Mouse (Mus musculus) kidney, embryonic 14.5 days (tissue): ENCODE measurements at regions not wholly inside any gene's neighbourhood (a gene's known extent, or its start where the extent isn't known, plus 50 kb on each side); places are given as distances from the start of the nearest gene placed in this dataset.

Experiments
- ATAC-seq: fragments of 200-750 bp; cut with Nextera tagmentation; 2 replicates; pipeline ENCODE4 v1.8.0; 2017; ENCODE audit warnings: moderate number of reproducible peaks, mild to moderate bottlenecking, moderate TSS enrichment, moderate library complexity; ENCODE audit not compliant: low FRiP score, low TSS enrichment
- H3K27ac ChIP-seq: fragments of 300-500 bp; sonication (generic); 2 replicates; pipeline ENCODE4 v1.5.1; 2014; ENCODE audit warnings: low read depth, mild to moderate bottlenecking, low read length, moderate library complexity, mixed read lengths
- H3K27me3 ChIP-seq: fragments of 300-500 bp; sonication (generic); 2 replicates; pipeline ENCODE4 v1.6.1; 2014; ENCODE audit warnings: mild to moderate bottlenecking, low read length; ENCODE audit not compliant: control insufficient read depth, insufficient read depth
- H3K36me3 ChIP-seq: fragments of 300-500 bp; sonication (generic); 2 replicates; pipeline ENCODE4 v1.6.1; 2014; ENCODE audit warnings: low read length, mixed read lengths; ENCODE audit not compliant: control insufficient read depth, insufficient read depth
- H3K4me1 ChIP-seq: fragments of 300-500 bp; sonication (generic); 2 replicates; pipeline ENCODE4 v1.6.1; 2014; ENCODE audit warnings: low read length, mixed read lengths; ENCODE audit not compliant: control insufficient read depth, insufficient read depth
- H3K4me2 ChIP-seq: fragments of 300-500 bp; sonication (generic); replicated peaks from 2 replicates; pipeline ENCODE4 v1.6.1; 2014; ENCODE audit warnings: low read depth, mild to moderate bottlenecking, low read length
- H3K4me3 ChIP-seq: fragments of 300-500 bp; sonication (generic); 2 replicates; pipeline ENCODE4 v1.5.1; 2014; ENCODE audit warnings: mild to moderate bottlenecking, low read length
- H3K9ac ChIP-seq: fragments of 300-500 bp; sonication (generic); 2 replicates; pipeline ENCODE4 v1.6.1; 2014; ENCODE audit warnings: low read depth, mild to moderate bottlenecking, low read length, moderate library complexity
- H3K9me3 ChIP-seq: fragments of 300-500 bp; sonication (generic); 2 replicates; pipeline ENCODE4 v1.6.1; 2016; ENCODE audit warnings: low read length; ENCODE audit not compliant: control insufficient read depth
- WGBS: fragments of 180-500 bp; shearing (Covaris S2); extraction: QIAGEN DNeasy Blood & Tissue Kit; methylation state at CpG from one replicate; pipeline ENCODE4 v1.1.7; 2014; 5-methylcytosine and 5-hydroxymethylcytosine counted together

DNA sequence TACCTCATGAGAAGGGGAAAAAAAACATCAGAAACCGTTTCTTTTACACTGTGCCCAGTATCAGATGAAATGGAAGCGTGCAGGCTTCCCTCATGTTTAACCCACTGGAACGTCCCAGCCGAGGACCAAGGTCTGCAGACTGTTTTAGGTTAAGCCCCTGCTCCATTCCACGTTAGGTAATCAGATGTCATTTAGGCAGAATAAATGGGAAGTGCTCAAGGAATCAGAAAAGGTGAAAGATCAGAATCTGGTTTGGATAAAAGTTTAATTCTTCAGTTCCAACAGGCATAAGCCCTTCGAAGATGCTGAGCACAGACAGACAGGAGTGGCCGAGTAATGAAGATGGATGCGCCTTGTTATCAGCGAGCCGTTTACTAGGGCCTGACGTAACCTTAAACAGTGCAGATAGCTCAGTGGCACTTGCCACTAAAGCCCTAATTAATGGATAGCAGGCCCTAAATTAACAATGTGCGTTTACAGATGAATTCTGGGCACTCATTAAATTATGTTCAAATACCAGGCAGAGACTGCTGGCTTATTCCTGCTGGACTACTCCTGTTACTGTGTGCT, 193.5 kb downstream of the Lmo4 start:
- Histone ChIP-seq H3K9ac (no peak overlapping the region), H3K9me3 (no peaks in the 10 kb centered on the region), H3K36me3 (no peaks in the 10 kb centered on the region), H3K4me1 (peaks cover 22% of the 10 kb centered on the region), H3K4me2 (no peak overlapping the region), H3K4me3 (no peak overlapping the region), H3K27me3 (no peaks in the 10 kb centered on the region), H3K27ac (no peak overlapping the region)
- WGBS, result 26% methylated on average over 12 of the region's 12 CpGs
- ATAC-seq, result peak; percentile 49; the same call in 1 of the 2 replicates

DNA sequence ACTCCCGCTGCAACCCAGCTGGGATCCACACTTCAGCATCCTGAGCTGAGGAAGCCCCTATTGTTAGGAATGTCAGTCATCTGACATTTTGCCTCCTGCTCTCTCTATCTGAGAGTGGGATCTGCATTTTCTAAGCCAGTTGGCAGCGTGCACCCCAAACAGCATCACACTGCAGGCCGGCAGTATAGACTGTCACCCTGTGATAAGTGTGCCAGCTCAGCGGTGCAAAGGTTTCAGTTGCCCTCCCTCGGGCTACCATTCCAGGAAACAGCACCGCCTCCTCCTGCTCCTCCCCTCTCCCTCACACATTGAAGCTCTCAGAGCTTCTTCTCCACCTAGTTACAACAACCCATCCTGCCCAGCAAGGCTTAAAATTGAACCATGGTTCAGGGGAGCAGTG, 194.5 kb downstream of the Lmo4 start:
- H3K4me3 ChIP-seq, result no peak overlapping the region

DNA sequence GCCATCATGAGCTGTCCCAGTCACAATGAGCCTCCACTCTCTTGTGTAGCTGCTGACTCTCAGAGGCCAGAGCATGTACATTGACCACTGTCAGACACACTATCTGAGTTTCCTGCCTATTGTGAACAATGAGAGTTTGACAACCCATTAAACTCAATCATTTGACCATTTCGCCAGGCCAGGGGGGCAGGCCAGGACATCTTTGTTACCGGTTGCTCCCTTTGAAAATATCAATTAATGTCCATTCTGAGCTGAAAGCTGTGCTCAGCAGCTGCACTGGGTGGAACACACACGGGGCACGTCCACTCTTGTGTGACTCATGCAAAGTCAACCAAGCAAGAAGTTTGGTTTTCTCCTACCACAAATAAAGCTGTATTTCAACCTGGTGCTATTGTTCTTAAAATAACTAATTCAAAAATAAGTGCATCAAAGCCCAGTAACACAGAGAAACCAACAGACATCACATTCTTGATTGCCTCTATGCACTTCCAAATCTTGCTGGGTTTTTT, 197.9 kb downstream of the Lmo4 start:
- Histone ChIP-seq H3K36me3 (no peaks in the 10 kb centered on the region), H3K9ac (no peak overlapping the region), H3K4me3 (no peak overlapping the region), H3K9me3 (no peaks in the 10 kb centered on the region), H3K27ac (no peak overlapping the region), H3K4me2 (no peak overlapping the region), H3K27me3 (no peaks in the 10 kb centered on the region), H3K4me1 (peaks cover 16% of the 10 kb centered on the region)
- WGBS, result 45% methylated on average over 4 of the region's 4 CpGs
- no peak; the same call in 1 of the 2 replicates for ATAC-seq

More for the DNA sequence above, 194.5 kb downstream of the Lmo4 start:
- no peak for ATAC-seq
- Histone ChIP-seq H3K4me1 (peaks cover 22% of the 10 kb centered on the region), H3K9ac (no peak overlapping the region), H3K36me3 (no peaks in the 10 kb centered on the region), H3K27me3 (no peaks in the 10 kb centered on the region), H3K4me2 (no peak overlapping the region), H3K27ac (no peak overlapping the region), H3K9me3 (no peaks in the 10 kb centered on the region)
- 22% methylated on average over 6 of the region's 6 CpGs for WGBS

DNA sequence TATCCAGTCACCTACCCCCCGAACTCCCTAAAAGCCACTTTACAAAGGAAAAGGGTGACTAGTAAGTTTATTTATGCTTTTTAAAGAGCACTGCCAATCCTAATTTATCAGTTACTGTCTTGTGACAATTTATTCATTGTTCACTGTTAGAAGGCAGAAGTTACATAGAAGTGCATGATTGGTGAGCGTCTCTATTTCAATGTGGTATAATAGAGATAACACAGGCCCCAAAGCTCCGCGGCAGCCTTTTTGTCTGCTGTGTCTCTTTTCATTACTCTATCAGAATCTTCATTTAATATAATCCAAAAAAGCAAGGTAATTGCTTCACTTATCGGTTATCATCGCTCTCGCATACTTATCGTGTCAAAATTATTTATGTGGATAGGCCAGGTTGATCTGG, 207.1 kb downstream of the Lmo4 start:
- no peaks in the 10 kb centered on the region for H3K36me3 ChIP-seq
- H3K4me1 ChIP-seq, result no peaks in the 10 kb centered on the region
- WGBS, result 94% methylated on average over 8 of the region's 8 CpGs

DNA sequence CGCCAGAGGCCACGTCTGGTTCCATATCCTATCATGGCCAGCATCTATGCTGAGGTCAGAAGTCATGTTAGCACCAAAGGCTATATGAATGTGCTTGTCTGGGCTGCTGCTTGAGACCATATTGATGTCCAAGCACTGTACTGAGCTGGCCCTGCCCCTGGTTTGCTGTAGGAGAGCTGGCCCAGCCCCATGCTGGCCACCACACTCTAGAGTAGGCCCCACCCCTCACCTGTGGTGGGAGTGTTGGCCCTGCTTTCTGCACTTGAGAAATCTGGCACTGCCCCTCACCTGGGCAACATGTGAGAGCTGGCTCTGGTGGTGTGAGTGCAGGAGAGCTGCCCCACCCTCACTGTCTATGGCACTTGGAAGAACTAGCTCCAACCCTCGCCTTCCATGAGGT, 210.0 kb downstream of the Lmo4 start:
- H3K9ac ChIP-seq, result no peak overlapping the region
- no peaks in the 10 kb centered on the region for H3K4me1 ChIP-seq
- 89% methylated on average over 3 of the region's 3 CpGs for WGBS
- no peak overlapping the region for H3K4me2 ChIP-seq
- ATAC-seq, result peak; percentile 55; the same call in 1 of the 2 replicates
- H3K4me3 ChIP-seq, result no peak overlapping the region
- H3K36me3 ChIP-seq, result no peaks in the 10 kb centered on the region
- H3K27me3 ChIP-seq, result no peaks in the 10 kb centered on the region
- H3K9me3 ChIP-seq, result no peaks in the 10 kb centered on the region
- H3K27ac ChIP-seq, result no peak overlapping the region

More for the DNA sequence above, 207.1 kb downstream of the Lmo4 start:
- ATAC-seq, result no peak
- H3K27me3 ChIP-seq, result no peaks in the 10 kb centered on the region
- no peak overlapping the region for H3K27ac ChIP-seq
- no peak overlapping the region for H3K9ac ChIP-seq
- no peaks in the 10 kb centered on the region for H3K9me3 ChIP-seq
- H3K4me2 ChIP-seq, result no peak overlapping the region
- H3K4me3 ChIP-seq, result no peak overlapping the region

DNA sequence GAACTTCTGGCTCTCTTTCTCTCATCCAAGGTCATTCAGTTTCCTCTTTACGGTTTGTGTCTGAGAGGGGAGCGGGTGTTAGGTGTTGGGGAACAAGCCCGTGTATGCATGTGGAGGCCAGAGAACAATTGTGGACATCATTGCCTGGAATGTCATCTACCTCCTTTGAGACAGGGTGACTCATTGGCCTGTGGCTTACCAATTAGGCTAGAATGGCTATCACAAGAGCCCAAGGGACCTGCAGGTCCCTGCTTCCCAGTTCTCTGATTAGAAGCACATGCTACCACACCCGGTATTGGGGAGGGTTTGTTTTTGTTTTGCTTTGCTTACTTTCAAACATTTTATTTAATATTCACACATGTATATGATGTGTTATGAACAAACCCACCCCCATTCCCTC, 216.0 kb downstream of the Lmo4 start:
- H3K36me3 ChIP-seq, result no peaks in the 10 kb centered on the region
- H3K4me2 ChIP-seq, result no peak overlapping the region
- H3K27ac ChIP-seq, result no peak overlapping the region
- no peak overlapping the region for H3K4me3 ChIP-seq
- H3K9me3 ChIP-seq, result no peaks in the 10 kb centered on the region
- no peaks in the 10 kb centered on the region for H3K4me1 ChIP-seq
- 92% methylated on average over 4 of the region's 4 CpGs for WGBS
- H3K27me3 ChIP-seq, result no peaks in the 10 kb centered on the region
- no peak for ATAC-seq
- H3K9ac ChIP-seq, result no peak overlapping the region

DNA sequence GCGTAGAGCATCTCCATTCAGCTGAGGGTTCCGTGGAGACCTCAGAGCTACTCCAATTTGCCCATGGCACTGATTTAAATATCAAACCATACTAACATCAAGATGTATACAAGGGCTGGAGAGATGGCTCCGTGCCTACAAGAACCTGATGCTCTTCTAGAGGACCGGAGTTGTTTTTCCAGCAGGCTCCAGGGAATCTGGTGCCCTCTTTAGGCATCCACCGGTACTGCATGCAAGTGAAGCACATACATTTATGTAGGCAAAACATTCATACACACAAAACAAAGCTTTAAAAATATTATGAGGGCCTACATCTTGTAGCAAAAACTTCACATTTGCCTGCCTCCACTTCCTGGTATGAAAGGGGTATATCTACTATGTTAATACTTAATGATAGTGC, 217.0 kb downstream of the Lmo4 start:
- Histone ChIP-seq H3K9me3 (no peaks in the 10 kb centered on the region), H3K36me3 (no peaks in the 10 kb centered on the region), H3K27ac (no peak overlapping the region), H3K4me2 (no peak overlapping the region), H3K4me3 (no peak overlapping the region), H3K27me3 (no peaks in the 10 kb centered on the region), H3K9ac (no peak overlapping the region), H3K4me1 (no peaks in the 10 kb centered on the region)
- ATAC-seq, result no peak
- 95% methylated on average over 5 of the region's 5 CpGs for WGBS

DNA sequence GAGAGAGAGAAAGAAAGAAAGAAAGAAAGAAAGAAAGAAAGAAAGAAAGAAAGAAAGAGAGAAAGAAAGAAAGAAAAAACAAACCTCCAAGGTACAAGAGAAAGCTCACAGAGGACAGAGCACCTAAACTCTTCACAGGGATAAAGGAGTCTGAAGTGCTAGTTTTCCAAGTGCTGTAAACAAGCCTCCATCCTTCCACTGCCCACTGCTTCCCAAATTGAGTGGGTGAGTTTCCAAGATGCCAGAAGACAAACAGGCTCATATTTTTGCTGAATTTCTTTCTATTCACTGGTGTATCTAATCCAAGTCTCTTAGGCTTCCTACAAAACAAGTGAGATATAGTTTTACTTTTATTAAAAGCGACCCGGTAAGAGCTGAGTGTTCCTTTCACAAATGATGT, 218.2 kb downstream of the Lmo4 start:
- Histone ChIP-seq H3K36me3 (no peaks in the 10 kb centered on the region), H3K9ac (no peak overlapping the region), H3K27me3 (no peaks in the 10 kb centered on the region), H3K27ac (no peak overlapping the region), H3K4me1 (no peaks in the 10 kb centered on the region), H3K4me3 (no peak overlapping the region), H3K9me3 (no peaks in the 10 kb centered on the region), H3K4me2 (no peak overlapping the region)
- 97% methylated on average over 2 of the region's 2 CpGs for WGBS
- no peak for ATAC-seq

DNA sequence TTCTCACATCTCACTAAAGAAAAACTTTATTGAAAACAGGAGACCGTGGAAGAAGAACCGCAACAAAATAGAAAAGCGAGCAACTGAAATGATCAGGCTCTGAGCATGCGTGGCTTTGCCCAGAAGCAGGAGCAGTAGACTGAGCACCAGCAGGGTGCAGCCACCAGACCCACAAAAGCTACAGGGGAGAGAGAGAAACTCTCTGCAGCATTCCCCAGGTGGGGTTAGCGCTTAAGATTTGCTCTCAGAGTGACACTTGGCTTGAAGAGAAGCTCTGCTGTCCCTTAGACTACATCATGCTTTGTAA, 218.9 kb downstream of the Lmo4 start:
- no peak overlapping the region for H3K9ac ChIP-seq
- H3K4me3 ChIP-seq, result no peak overlapping the region
- no peaks in the 10 kb centered on the region for H3K4me1 ChIP-seq
- 77% methylated on average over 5 of the region's 5 CpGs for WGBS
- H3K27ac ChIP-seq, result no peak overlapping the region
- H3K36me3 ChIP-seq, result no peaks in the 10 kb centered on the region
- no peaks in the 10 kb centered on the region for H3K27me3 ChIP-seq
- H3K4me2 ChIP-seq, result no peak overlapping the region
- no peaks in the 10 kb centered on the region for H3K9me3 ChIP-seq
- no peak for ATAC-seq
